Mouse (Mus musculus): ENCODE data around the gene Hdac4. TPM values are rescaled to one million over a fixed set of nuclear protein-coding genes. Genes with fewer than 3 reads are reported as not detected.

The Hdac4 gene
- polyA plus RNA-seq, 1 experiment from 2014 or later: 34.7 TPM

- peaks cover 9% of the 10 kb centered on the region for H3K4me1 ChIP-seq
- H3K9me3 ChIP-seq: no peaks in the 10 kb centered on the region
- no peak overlapping the region for H3K4me2 ChIP-seq
- no peak for ATAC-seq (ENCODE audit: insufficient number of reproducible peaks, insufficient read depth, low FRiP score, low TSS enrichment, low read depth)
- H3K9ac ChIP-seq: no peak overlapping the region
- H3K4me3 ChIP-seq: no peak overlapping the region
- no peak overlapping the region for H3K27ac ChIP-seq
- H3K27me3 ChIP-seq: no peaks in the 10 kb centered on the region
- WGBS: 89% methylated on average over 4 of the region's 4 CpGs
- H3K36me3 ChIP-seq: peaks cover 4% of the 10 kb centered on the region; the same call in 1 of the 2 replicates
Measured at GRCm38 (mm10) chr1:92092286-92092685, 103.2 kb downstream of the Hdac4 start.

GRCm38 (mm10) chr1:92087821-92088220 is 107.7 kb downstream of the Hdac4 start:
- WGBS: 82% methylated on average over 2 of the region's 2 CpGs

GRCm38 (mm10) chr1:92087343-92087742 is 108.2 kb downstream of the Hdac4 start:
- Histone ChIP-seq H3K4me2 (no peak overlapping the region), H3K36me3 (peaks cover 4% of the 10 kb centered on the region; the same call in 1 of the 2 replicates), H3K27me3 (no peaks in the 10 kb centered on the region), H3K4me3 (no peak overlapping the region), H3K9me3 (no peaks in the 10 kb centered on the region), H3K27ac (no peak overlapping the region), H3K9ac (no peak overlapping the region), H3K4me1 (peaks cover 27% of the 10 kb centered on the region)
- no peak for ATAC-seq (ENCODE audit: insufficient number of reproducible peaks, insufficient read depth, low FRiP score, low TSS enrichment, low read depth)
- WGBS: 88% methylated on average over 2 of the region's 2 CpGs

More at GRCm38 (mm10) chr1:92087821-92088220, 107.7 kb downstream of the Hdac4 start:
- H3K4me2 ChIP-seq: no peak overlapping the region
- no peaks in the 10 kb centered on the region for H3K27me3 ChIP-seq
- H3K4me3 ChIP-seq: no peak overlapping the region
- H3K27ac ChIP-seq: no peak overlapping the region
- H3K4me1 ChIP-seq: peaks cover 27% of the 10 kb centered on the region
- H3K9ac ChIP-seq: no peak overlapping the region
- H3K36me3 ChIP-seq: peaks cover 4% of the 10 kb centered on the region; the same call in 1 of the 2 replicates
- no peaks in the 10 kb centered on the region for H3K9me3 ChIP-seq
- no peak for ATAC-seq (ENCODE audit: insufficient number of reproducible peaks, insufficient read depth, low FRiP score, low TSS enrichment, low read depth)

- no peaks in the 10 kb centered on the region for H3K27me3 ChIP-seq
- H3K4me1 ChIP-seq: peaks cover 27% of the 10 kb centered on the region
- H3K27ac ChIP-seq: no peak overlapping the region
- ATAC-seq (ENCODE audit: insufficient number of reproducible peaks, insufficient read depth, low FRiP score, low TSS enrichment, low read depth): 0 out of 2 replicates have a peak, but pooled peaks have one; percentile 50
- H3K4me2 ChIP-seq: no peak overlapping the region
- no peak overlapping the region for H3K4me3 ChIP-seq
- H3K9ac ChIP-seq: no peak overlapping the region
- peaks cover 4% of the 10 kb centered on the region; the same call in 1 of the 2 replicates for H3K36me3 ChIP-seq
- no peaks in the 10 kb centered on the region for H3K9me3 ChIP-seq
- 83% methylated on average over 4 of the region's 4 CpGs for WGBS
Measured at GRCm38 (mm10) chr1:92086841-92087240, 108.7 kb downstream of the Hdac4 start.

GRCm38 (mm10) chr1:92086277-92086813 is 109.2 kb downstream of the Hdac4 start:
- WGBS: 57% methylated on average over 1 of the region's 1 CpGs
- Histone ChIP-seq H3K27ac (no peak overlapping the region; the same call in 1 of the 2 replicates), H3K9ac (no peak overlapping the region)

GRCm38 (mm10) chr1:92084738-92085137 is 110.8 kb downstream of the Hdac4 start:
- Histone ChIP-seq H3K9ac (no peak overlapping the region), H3K4me3 (no peak overlapping the region), H3K27me3 (no peaks in the 10 kb centered on the region), H3K27ac (no peak overlapping the region), H3K4me1 (peaks cover 36% of the 10 kb centered on the region), H3K4me2 (no peak overlapping the region), H3K9me3 (no peaks in the 10 kb centered on the region), H3K36me3 (no peaks in the 10 kb centered on the region; the same call in 1 of the 2 replicates)
- 96% methylated on average over 2 of the region's 2 CpGs for WGBS
- no peak for ATAC-seq (ENCODE audit: insufficient number of reproducible peaks, insufficient read depth, low FRiP score, low TSS enrichment, low read depth)

More at GRCm38 (mm10) chr1:92086277-92086813, 109.2 kb downstream of the Hdac4 start:
- Histone ChIP-seq H3K4me3 (no peak overlapping the region), H3K9me3 (no peaks in the 10 kb centered on the region), H3K36me3 (peaks cover under 1% of the 10 kb centered on the region; the same call in 1 of the 2 replicates), H3K4me1 (peaks cover 27% of the 10 kb centered on the region), H3K27me3 (no peaks in the 10 kb centered on the region), H3K4me2 (no peak overlapping the region)
- ATAC-seq (ENCODE audit: insufficient number of reproducible peaks, insufficient read depth, low FRiP score, low TSS enrichment, low read depth): 0 out of 2 replicates have a peak, but pooled peaks have one; percentile 29

- no peak for ATAC-seq (ENCODE audit: insufficient number of reproducible peaks, insufficient read depth, low FRiP score, low TSS enrichment, low read depth)
- WGBS: 50% methylated on average over 3 of the region's 3 CpGs
Measured at GRCm38 (mm10) chr1:92084004-92084403, 111.5 kb downstream of the Hdac4 start.

GRCm38 (mm10) chr1:92082837-92083541 is 112.5 kb downstream of the Hdac4 start:
- 0 out of 2 replicates have a peak overlapping the region, but pooled peaks have one; percentile 11 for H3K27ac ChIP-seq
- no peak overlapping the region for H3K4me2 ChIP-seq
- H3K4me3 ChIP-seq: no peak overlapping the region

More at GRCm38 (mm10) chr1:92084004-92084403, 111.5 kb downstream of the Hdac4 start:
- no peaks in the 10 kb centered on the region for H3K36me3 ChIP-seq
- H3K4me1 ChIP-seq: peaks cover 38% of the 10 kb centered on the region
- H3K4me2 ChIP-seq: no peak overlapping the region
- H3K27ac ChIP-seq: peak overlapping the region; percentile 11; the same call in 1 of the 2 replicates
- H3K9ac ChIP-seq: no peak overlapping the region
- H3K4me3 ChIP-seq: no peak overlapping the region
- H3K9me3 ChIP-seq: no peaks in the 10 kb centered on the region
- no peaks in the 10 kb centered on the region for H3K27me3 ChIP-seq

GRCm38 (mm10) chr1:92082156-92082836 is 113.2 kb downstream of the Hdac4 start:
- no peak overlapping the region for H3K4me2 ChIP-seq
- H3K36me3 ChIP-seq: no peaks in the 10 kb centered on the region
- no peaks in the 10 kb centered on the region for H3K27me3 ChIP-seq
- H3K27ac ChIP-seq: no peak overlapping the region
- no peak for ATAC-seq (ENCODE audit: insufficient number of reproducible peaks, insufficient read depth, low FRiP score, low TSS enrichment, low read depth)
- WGBS: 97% methylated on average over 10 of the region's 10 CpGs
- H3K9me3 ChIP-seq: no peaks in the 10 kb centered on the region
- H3K4me1 ChIP-seq: peaks cover 33% of the 10 kb centered on the region
- no peak overlapping the region for H3K4me3 ChIP-seq
- H3K9ac ChIP-seq: no peak overlapping the region

More at GRCm38 (mm10) chr1:92082837-92083541, 112.5 kb downstream of the Hdac4 start:
- no peak for ATAC-seq (ENCODE audit: insufficient number of reproducible peaks, insufficient read depth, low FRiP score, low TSS enrichment, low read depth)
- Histone ChIP-seq H3K27me3 (no peaks in the 10 kb centered on the region), H3K4me1 (peaks cover 38% of the 10 kb centered on the region), H3K9me3 (no peaks in the 10 kb centered on the region), H3K9ac (no peak overlapping the region), H3K36me3 (no peaks in the 10 kb centered on the region)
- 84% methylated on average over 6 of the region's 6 CpGs for WGBS

- no peak overlapping the region for H3K4me2 ChIP-seq
- 79% methylated on average over 11 of the region's 11 CpGs for WGBS
- ATAC-seq (ENCODE audit: insufficient number of reproducible peaks, insufficient read depth, low FRiP score, low TSS enrichment, low read depth): no peak
- no peak overlapping the region for H3K4me3 ChIP-seq
- H3K9me3 ChIP-seq: no peaks in the 10 kb centered on the region
- peaks cover 29% of the 10 kb centered on the region for H3K4me1 ChIP-seq
- no peak overlapping the region; the same call in 1 of the 2 replicates for H3K27ac ChIP-seq
- H3K36me3 ChIP-seq: no peaks in the 10 kb centered on the region
- H3K9ac ChIP-seq: no peak overlapping the region
- no peaks in the 10 kb centered on the region for H3K27me3 ChIP-seq
Measured at GRCm38 (mm10) chr1:92079982-92080537, 115.4 kb downstream of the Hdac4 start.

- H3K4me3 ChIP-seq: no peak overlapping the region
- H3K9ac ChIP-seq: no peak overlapping the region
- peaks cover 16% of the 10 kb centered on the region for H3K4me1 ChIP-seq
- no peaks in the 10 kb centered on the region for H3K27me3 ChIP-seq
- 69% methylated on average over 6 of the region's 6 CpGs for WGBS
- no peak overlapping the region for H3K4me2 ChIP-seq
- H3K27ac ChIP-seq: no peak overlapping the region
- H3K9me3 ChIP-seq: no peaks in the 10 kb centered on the region
- ATAC-seq (ENCODE audit: insufficient number of reproducible peaks, insufficient read depth, low FRiP score, low TSS enrichment, low read depth): no peak
- no peaks in the 10 kb centered on the region for H3K36me3 ChIP-seq
Measured at GRCm38 (mm10) chr1:92075312-92075711, 120.2 kb downstream of the Hdac4 start.

Data from embryonic facial prominence, embryonic 13.5 days (tissue).